Mouse (Mus musculus) hindbrain, postnatal 0 days (tissue): ENCODE measurements around the gene Bzw1. TPM values are rescaled to one million over a fixed set of nuclear protein-coding genes. Genes with fewer than 3 reads are reported as not detected.

Experiments used
- ATAC-seq: fragments of 200-750 bp; cut with Nextera tagmentation; 2 replicates; pipeline ENCODE4 v1.8.0; 2017; ENCODE audit warnings: mild to moderate bottlenecking, moderate TSS enrichment, moderate library complexity
- DNase-seq: peaks from one replicate; pipeline ENCODE4 v3.0.0-alpha.2; 2015; ENCODE audit warnings: low spot score
- H3K27ac ChIP-seq: fragments of 300-500 bp; sonication (generic); 2 replicates; pipeline ENCODE4 v1.5.1; 2014; ENCODE audit warnings: mild to moderate bottlenecking
- H3K27me3 ChIP-seq: fragments of 300-500 bp; sonication (generic); 2 replicates; pipeline ENCODE4 v1.6.1; 2014; ENCODE audit warnings: low read length, mixed read lengths; ENCODE audit not compliant: insufficient read depth
- H3K36me3 ChIP-seq: fragments of 300-500 bp; sonication (generic); 2 replicates; pipeline ENCODE4 v1.6.1; 2014; ENCODE audit warnings: low read length, mixed read lengths; ENCODE audit not compliant: insufficient read depth
- H3K4me1 ChIP-seq: fragments of 300-500 bp; sonication (generic); 2 replicates; pipeline ENCODE4 v1.6.1; 2014; ENCODE audit warnings: antibody characterized with exemption, low read length, mixed read lengths; ENCODE audit not compliant: insufficient read depth
- H3K4me2 ChIP-seq: fragments of 300-500 bp; sonication (generic); 2 replicates; pipeline ENCODE4 v1.6.1; 2014; ENCODE audit warnings: low read depth, mild to moderate bottlenecking, low read length, moderate library complexity, mixed read lengths
- H3K4me3 ChIP-seq: fragments of 300-500 bp; sonication (generic); 2 replicates; pipeline ENCODE4 v1.5.1; 2014; ENCODE audit warnings: low read length
- H3K9ac ChIP-seq: fragments of 300-500 bp; sonication (generic); replicated peaks from 2 replicates; pipeline ENCODE4 v1.6.1; 2014; ENCODE audit warnings: mild to moderate bottlenecking, low read length, moderate library complexity, mixed read lengths
- H3K9me3 ChIP-seq: fragments of 300-500 bp; sonication (generic); 2 replicates; pipeline ENCODE4 v1.6.1; 2016; ENCODE audit warnings: low read length, mixed read lengths
- CTCF ChIP-seq: IDR thresholded peaks from 2 replicates; pipeline ENCODE4 v1.5.1; 2016; ENCODE audit warnings: antibody characterized with exemption, control low read depth, low read depth
- WGBS: fragments of 180-500 bp; shearing (Covaris S2); extraction: QIAGEN DNeasy Blood & Tissue Kit; methylation state at CpG from one replicate; pipeline ENCODE4 v1.1.7; 2014; 5-methylcytosine and 5-hydroxymethylcytosine counted together
- polyA plus RNA-seq: library from polyadenylated mRNA; unstranded; fragments of >200 nt; fragmentation: Nextera tagmentation; extraction: Ambion mirVana; gene quantifications from 2 replicates; pipeline ENCODE4 v1.2.1, GENCODE M21; 2015
- total RNA-seq: library from RNA; depleted of rRNA; stranded (reverse); fragments of >200 nt; gene quantifications from 2 replicates; pipeline ENCODE4 v1.2.3, GENCODE M21; 2014

The Bzw1 gene
- total and polyA plus RNA-seq, 2 experiments from 2014 or later = 162 to 352 TPM

DNA sequence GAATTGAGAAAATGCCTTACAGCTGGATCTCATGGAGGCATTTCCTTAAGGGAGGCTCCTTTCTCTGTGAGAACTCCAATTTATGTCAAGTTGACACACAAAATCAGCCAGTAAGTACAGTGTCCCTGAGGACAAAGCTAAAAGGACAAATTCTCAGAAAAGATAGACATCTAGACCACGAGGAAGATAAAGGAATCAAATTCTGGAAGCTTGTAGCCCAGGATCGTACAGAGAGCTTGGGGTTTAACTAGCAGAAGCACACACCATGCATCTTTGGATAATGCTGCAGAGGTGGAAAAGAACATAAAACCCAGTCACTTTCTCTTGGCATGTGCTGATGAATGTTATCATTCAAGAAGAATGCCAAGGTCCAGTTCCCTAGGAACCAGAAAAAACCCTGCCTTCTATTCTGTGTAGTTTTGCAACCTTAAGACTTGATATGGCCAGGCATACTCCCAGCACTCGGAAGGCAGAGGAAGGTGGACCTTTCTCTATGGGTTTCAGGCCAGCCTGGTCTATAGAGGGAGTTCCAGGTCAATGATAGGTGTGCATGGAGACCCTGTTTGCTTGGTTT, 17.0 kb upstream of the Bzw1 start:
- Histone ChIP-seq H3K9me3 (no peaks in the 10 kb centered on the region), H3K4me1 (no peaks in the 10 kb centered on the region), H3K4me3 (no peak overlapping the region), H3K4me2 (no peak overlapping the region), H3K9ac (no peak overlapping the region), H3K27me3 (no peaks in the 10 kb centered on the region), H3K27ac (no peak overlapping the region), H3K36me3 (no peaks in the 10 kb centered on the region)
- WGBS = 80% methylated on average over 3 of the region's 3 CpGs
- no peak for ATAC-seq
- TF ChIP-seq CTCF = no peak
- DNase-seq = no peak

DNA sequence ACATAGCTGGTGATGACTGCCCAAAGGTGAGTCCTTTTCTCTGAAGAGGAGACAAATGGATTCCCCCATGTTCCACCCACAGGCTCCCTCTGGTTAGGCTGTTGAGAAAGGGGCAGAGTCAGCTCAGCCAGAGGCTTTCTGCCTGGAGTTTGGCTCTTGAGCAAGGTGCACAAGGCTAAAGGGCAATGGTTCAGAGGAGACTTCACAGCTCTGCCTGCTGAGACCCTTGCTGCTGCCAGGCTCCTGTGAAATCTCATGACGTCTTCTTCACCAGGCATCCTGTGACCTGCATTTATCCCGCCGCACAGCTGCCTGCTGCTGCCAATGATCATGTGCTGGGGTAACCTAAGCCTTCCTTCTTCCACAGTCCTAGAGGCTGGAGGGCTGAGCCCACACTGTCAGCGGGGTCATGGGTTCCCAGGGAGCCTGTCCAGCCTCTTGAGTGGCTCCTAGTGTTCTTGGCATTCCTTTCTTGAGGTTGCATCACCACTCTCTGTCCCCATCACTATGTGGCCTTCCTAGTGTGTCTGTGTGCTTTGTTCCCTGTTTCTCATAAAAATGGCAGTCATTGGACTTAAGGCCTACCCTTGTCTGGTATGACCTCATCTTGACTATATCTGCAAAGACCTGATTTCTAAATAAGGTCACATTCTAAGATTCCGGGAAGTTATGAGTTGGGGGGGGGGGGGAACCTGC, 10.0 kb upstream of the Bzw1 start:
- TF ChIP-seq CTCF = no peak
- WGBS = 69% methylated on average over 5 of the region's 5 CpGs
- ATAC-seq = no peak

DNA sequence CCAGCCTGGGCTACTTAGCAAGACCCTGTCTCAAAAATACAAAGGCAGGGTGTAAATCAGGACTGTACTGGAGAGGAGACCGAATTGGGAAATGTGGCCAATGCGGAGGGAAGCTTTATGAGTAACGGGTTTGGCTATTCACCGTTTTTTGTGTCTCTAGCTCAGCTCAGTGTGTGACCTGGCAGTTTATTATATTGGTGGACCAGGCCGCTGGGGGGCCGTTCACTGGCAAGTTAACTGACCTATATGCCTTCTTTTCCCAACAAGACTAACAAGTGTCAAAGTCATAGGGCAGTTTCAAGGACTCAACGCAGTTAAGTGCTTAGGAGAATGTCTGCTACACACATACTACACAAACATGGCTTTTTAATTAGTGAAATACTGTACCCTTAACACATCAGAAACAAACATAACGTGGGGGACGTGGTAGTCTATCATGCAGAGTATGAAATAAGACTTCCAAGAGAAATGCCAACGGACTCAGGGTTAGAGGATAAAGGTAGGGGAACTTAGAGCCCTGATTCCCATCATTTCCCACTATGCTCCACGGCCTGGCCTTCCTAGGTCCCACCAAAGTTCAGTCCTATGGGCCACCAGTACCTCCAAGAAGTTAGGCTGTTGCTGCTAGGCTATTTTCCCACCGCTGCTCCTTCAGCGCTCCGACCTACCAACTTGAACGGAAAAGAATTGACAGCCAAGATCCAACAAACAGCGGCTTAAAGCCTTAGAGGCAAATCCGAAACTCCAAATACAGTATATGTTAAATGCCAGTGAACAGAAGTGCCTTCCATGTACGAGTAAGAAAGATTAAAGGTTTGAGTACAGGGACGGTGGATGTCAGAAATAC, 1.1 kb upstream of the Bzw1 start:
- peak overlapping the region; percentile 80 for H3K9ac ChIP-seq
- H3K27me3 ChIP-seq = no peaks in the 10 kb centered on the region
- H3K4me2 ChIP-seq = peak overlapping the region; percentile 66
- H3K9me3 ChIP-seq = no peaks in the 10 kb centered on the region
- 43% methylated on average over 19 of the region's 19 CpGs for WGBS
- peaks cover 14% of the 10 kb centered on the region; the same call in 1 of the 2 replicates for H3K36me3 ChIP-seq
- ATAC-seq = no peak
- TF ChIP-seq CTCF = no peak
- peak; percentile 29 for DNase-seq
- peak overlapping the region; percentile 57 for H3K4me3 ChIP-seq
- peak overlapping the region; percentile 100 for H3K27ac ChIP-seq
- peaks cover 9% of the 10 kb centered on the region; the same call in 1 of the 2 replicates for H3K4me1 ChIP-seq

More for the DNA sequence above, 10.0 kb upstream of the Bzw1 start:
- Histone ChIP-seq H3K4me3 (no peak overlapping the region), H3K4me1 (no peaks in the 10 kb centered on the region), H3K9me3 (no peaks in the 10 kb centered on the region), H3K36me3 (no peaks in the 10 kb centered on the region), H3K9ac (no peak overlapping the region), H3K27ac (no peak overlapping the region), H3K27me3 (no peaks in the 10 kb centered on the region), H3K4me2 (no peak overlapping the region)
- DNase-seq = no peak

DNA sequence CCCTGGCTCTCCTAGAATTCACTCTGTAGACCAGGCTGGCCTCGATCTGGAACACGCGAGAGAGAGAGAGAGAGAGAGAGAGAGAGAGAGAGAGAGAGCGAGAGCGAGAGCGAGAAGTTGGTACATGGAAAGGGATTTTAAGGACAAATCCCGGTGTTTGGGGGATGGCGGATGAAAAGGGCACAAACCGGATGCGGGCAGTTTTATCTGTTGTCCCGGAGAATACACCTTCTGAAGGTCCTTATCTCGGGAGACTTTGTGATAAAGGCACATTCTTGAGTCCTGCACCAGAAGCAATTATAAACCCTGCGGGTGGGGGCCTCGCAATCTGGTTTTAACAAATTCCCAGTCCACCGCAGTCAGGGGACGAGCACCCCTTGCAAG, 438 bp upstream of the Bzw1 start:
- no peak for TF ChIP-seq CTCF
- ATAC-seq = peak; percentile 50
- peak overlapping the region; percentile 57 for H3K4me3 ChIP-seq
- peak overlapping the region; percentile 80 for H3K9ac ChIP-seq
- peak; percentile 51 for DNase-seq
- peaks cover 9% of the 10 kb centered on the region; the same call in 1 of the 2 replicates for H3K4me1 ChIP-seq
- 0% methylated on average over 16 of the region's 16 CpGs for WGBS
- H3K27ac ChIP-seq = peak overlapping the region; percentile 100
- H3K4me2 ChIP-seq = peak overlapping the region; percentile 66
- H3K27me3 ChIP-seq = no peaks in the 10 kb centered on the region
- peaks cover 16% of the 10 kb centered on the region; the same call in 1 of the 2 replicates for H3K36me3 ChIP-seq
- H3K9me3 ChIP-seq = no peaks in the 10 kb centered on the region

DNA sequence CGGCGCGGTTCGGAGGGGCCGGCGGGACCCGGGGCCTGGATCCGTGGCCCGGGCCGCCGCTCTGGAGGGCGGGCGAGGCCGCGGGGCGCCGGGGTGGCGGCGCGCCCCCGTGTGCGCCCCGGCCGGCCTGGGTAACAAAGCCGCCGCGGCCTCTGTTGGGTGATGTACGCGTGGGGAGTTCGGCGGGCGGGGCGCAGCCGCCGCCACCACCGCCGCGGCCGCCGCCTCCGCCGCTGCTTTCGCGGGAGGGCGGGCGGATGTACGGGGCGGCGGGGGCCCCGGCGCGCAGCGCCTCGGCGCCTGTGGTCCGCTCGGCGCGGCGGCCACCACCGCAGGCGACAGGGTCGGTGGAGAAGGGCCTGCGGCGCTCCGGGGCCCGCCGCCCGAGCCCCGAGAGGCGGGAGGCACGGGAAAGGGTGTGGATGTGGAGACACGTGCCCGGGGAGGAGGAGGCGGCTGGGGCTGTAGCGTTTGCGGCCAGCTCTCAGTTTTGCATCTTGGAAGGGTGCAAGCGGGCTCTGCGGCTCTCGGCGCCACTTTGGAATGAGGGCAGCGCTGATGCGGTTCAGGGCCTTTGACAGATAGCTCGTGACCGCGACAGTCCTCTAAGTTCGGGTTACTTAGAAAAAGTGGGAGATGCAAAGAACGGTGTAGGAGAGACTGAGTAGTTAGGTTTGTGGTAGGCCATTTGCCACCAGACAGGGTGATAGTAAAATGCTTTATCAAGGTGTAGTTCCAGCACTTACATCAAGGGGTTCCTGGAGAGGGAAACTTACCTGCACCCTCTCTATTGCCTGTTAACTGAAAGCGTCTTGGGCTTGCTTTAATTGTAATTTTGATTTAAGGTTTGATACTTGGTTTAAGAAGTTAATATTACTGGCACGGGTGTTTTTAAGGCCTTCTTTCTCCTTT, 842 bp downstream of the Bzw1 start:
- peak overlapping the region; percentile 57 for H3K4me3 ChIP-seq
- 1% methylated on average over 33 of the region's 90 CpGs for WGBS
- peak overlapping the region; percentile 80 for H3K9ac ChIP-seq
- no peaks in the 10 kb centered on the region for H3K27me3 ChIP-seq
- peaks cover 26% of the 10 kb centered on the region; the same call in 1 of the 2 replicates for H3K36me3 ChIP-seq
- ATAC-seq (peak; percentile 64), DNase-seq (peak; percentile 48)
- H3K9me3 ChIP-seq = no peaks in the 10 kb centered on the region
- peak overlapping the region; percentile 66 for H3K4me2 ChIP-seq
- H3K4me1 ChIP-seq = peaks cover 9% of the 10 kb centered on the region; the same call in 1 of the 2 replicates
- TF ChIP-seq CTCF = peak; percentile 39; the same call in 1 of the 2 replicates
- H3K27ac ChIP-seq = peak overlapping the region; percentile 100

DNA sequence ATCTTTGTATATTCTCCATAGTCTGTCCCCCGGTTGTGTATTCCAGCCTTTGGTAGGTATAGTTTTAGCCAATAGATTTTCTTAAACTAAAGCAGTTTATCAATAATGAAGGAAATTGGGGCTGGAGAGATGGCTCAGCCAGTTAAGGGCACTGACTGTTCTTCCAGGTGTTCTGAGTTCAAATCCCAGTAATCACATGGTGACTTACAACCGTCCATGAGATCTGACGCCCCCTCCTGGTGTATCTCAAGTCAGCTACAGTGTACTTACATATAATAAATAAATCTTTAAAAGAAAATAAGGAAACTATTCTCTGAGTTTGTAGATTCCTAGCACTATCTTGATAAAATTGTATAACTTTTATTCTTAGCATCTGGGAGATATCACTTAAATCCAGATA, 2.6 kb downstream of the Bzw1 start:
- Histone ChIP-seq H3K27ac (no peak overlapping the region), H3K36me3 (peaks cover 36% of the 10 kb centered on the region; the same call in 1 of the 2 replicates), H3K4me1 (peaks cover 9% of the 10 kb centered on the region; the same call in 1 of the 2 replicates), H3K4me2 (no peak overlapping the region), H3K27me3 (no peaks in the 10 kb centered on the region), H3K4me3 (no peak overlapping the region), H3K9me3 (no peaks in the 10 kb centered on the region), H3K9ac (no peak overlapping the region)
- no peak for TF ChIP-seq CTCF
- DNase-seq (no peak), ATAC-seq (no peak)
- 93% methylated on average over 3 of the region's 3 CpGs for WGBS
